Mouse (Mus musculus): ENCODE results near the gene She. TPM values are rescaled to one million over a fixed set of nuclear protein-coding genes. Genes with fewer than 3 reads are reported as not detected.

She gene
- polyA plus RNA-seq, 1 experiment from 2014 or later = 6.7 TPM

GRCm38 (mm10) chr3:89907846-89908245 is 76.7 kb downstream of the She start:
- Histone ChIP-seq H3K4me3 (ENCODE audit: low read length) (no peak overlapping the region), H3K36me3 (ENCODE audit: insufficient read depth, low read length) (no peaks in the 10 kb centered on the region), H3K4me2 (replicated peaks; ENCODE audit: low read depth, low read length) (no peak overlapping the region), H3K27me3 (ENCODE audit: insufficient read depth, low read length) (peaks cover 6% of the 10 kb centered on the region), H3K9me3 (ENCODE audit: low read length) (no peaks in the 10 kb centered on the region), H3K9ac (replicated peaks; ENCODE audit: low read length) (no peak overlapping the region), H3K27ac (ENCODE audit: low read length) (no peak overlapping the region), H3K4me1 (ENCODE audit: insufficient read depth, low read length) (peaks cover 6% of the 10 kb centered on the region)
- 87% methylated on average over 3 of the region's 3 CpGs for WGBS
- ATAC-seq (ENCODE audit: low FRiP score, low TSS enrichment) = no peak

Other genes with a start within 250 kb of the She start
- 12.3 and 12.4 TPM in 2 replicates for gene Adar, start 116.3 kb upstream of the She start, polyA plus RNA-seq (2015; fragmentation: Nextera tagmentation; extraction: Ambion mirVana)
- gene Chrnb2, start 66.7 kb upstream of the She start, polyA plus RNA-seq (2015; fragmentation: Nextera tagmentation; extraction: Ambion mirVana) = 0.40 and 0.86 TPM in 2 replicates
- gene Ube2q1, start 57.8 kb upstream of the She start, polyA plus RNA-seq (2015; fragmentation: Nextera tagmentation; extraction: Ambion mirVana) = 9.8 and 11.5 TPM in 2 replicates
- gene Il6ra, start 81.8 kb downstream of the She start, polyA plus RNA-seq (2015; fragmentation: Nextera tagmentation; extraction: Ambion mirVana) = 0.84 and 0.91 TPM in 2 replicates
- gene Atp8b2, start 132.1 kb downstream of the She start, polyA plus RNA-seq (2015; fragmentation: Nextera tagmentation; extraction: Ambion mirVana) = 11.7 and 15.3 TPM in 2 replicates
- gene Hax1, start 167.4 kb downstream of the She start, polyA plus RNA-seq (2015; fragmentation: Nextera tagmentation; extraction: Ambion mirVana) = 175 and 189 TPM in 2 replicates
- 184 and 187 TPM in 2 replicates for gene 4933434E20Rik, start 220.3 kb downstream of the She start, polyA plus RNA-seq (2015; fragmentation: Nextera tagmentation; extraction: Ambion mirVana)
- gene Ubap2l, start 221.3 kb downstream of the She start, polyA plus RNA-seq (2015; fragmentation: Nextera tagmentation; extraction: Ambion mirVana) = 152 and 198 TPM in 2 replicates
- 543 and 583 TPM in 2 replicates for gene Tpm3, start 241.3 kb downstream of the She start, polyA plus RNA-seq (2015; fragmentation: Nextera tagmentation; extraction: Ambion mirVana)

All from kidney, embryonic 16.5 days (tissue).